Mouse (Mus musculus) spleen, adult 10 weeks (tissue): Measurements from ENCODE around the gene Slc25a48. TPM values are rescaled to one million over a fixed set of nuclear protein-coding genes. Genes with fewer than 3 reads are reported as not detected.

ENCODE experiments used
- polyA plus RNA-seq: library from polyadenylated mRNA; stranded (reverse); fragments of 350-450 nt; fragmentation: Illumina TruSeq; extraction: RNeasy Lipid Tissue Mini Kit (QIAGEN cat#74804); gene quantifications from one replicate; pipeline ENCODE4 v1.2.3, GENCODE M21; 2015; ENCODE audit warnings: low replicate concordance; ENCODE audit not compliant: insufficient read depth

Gene Slc25a48
- polyA plus RNA-seq, result not detected

GRCm38 (mm10) chr13:56438211-56439075, at the start of gene Slc25a48:
TSS of gene Slc25a48 (plus strand) at chr13:56438355.

DNA sequence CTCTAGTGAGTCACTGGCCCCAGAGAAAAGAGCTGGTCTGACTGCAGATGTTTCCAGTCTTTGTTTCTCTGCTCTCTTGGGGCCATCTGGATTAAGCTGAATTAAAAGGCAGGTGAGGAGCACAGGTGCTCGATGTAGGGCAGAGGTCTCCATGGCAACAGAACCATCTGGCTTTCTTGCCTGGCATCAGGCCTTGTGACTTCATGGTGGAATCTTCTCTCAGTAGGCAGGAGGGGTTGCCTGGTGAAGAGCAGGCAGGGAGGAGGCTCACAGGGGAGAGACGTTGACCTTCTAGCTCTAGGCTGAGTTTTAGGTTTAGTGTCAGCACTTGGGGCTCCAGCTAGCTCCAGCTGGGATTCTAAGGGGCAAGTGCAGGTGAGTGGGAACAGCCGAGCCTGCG, 11.8 kb upstream of the Slc25a48 start, which contains the start of gene Gm3045:
Gene Gm3045, plus strand, starts transcription at position 230 of the 400 bp plus-strand sequence.

DNA sequence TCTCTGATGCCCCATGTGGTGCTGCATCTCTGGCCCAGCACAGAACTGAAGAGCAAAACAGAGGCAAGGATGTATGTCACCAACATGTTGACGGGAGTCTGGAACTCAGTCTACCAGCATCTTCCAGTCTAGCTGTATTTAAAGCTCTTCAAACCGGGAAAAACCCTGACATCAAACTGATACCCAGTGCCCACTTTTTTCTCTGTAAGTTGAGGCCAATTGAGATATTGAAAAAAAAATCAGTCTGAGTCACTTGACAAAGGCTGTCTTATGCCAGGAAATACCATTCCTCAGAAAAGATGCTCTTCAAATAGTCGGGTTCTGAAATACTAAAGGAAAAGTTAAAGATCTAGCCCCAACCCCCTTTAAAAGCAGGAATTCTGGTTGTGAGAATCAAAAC, 44.0 kb downstream of the Slc25a48 start, which contains the start of gene Il9:
Gene Il9, minus strand, starts transcription at position 101 of the 400 bp plus-strand sequence.

GRCm38 (mm10) chr13:56522081-56522820, 84.1 kb downstream of the Slc25a48 start, which contains the start of gene Fbxl21:
TSS of gene Fbxl21 (plus strand) at chr13:56522472.

Other genes with a start within 250 kb of the Slc25a48 start
- gene Neurog1, start 186.2 kb upstream of the Slc25a48 start, polyA plus RNA-seq, result not detected
- not detected for gene Cxcl14, start 141.8 kb upstream of the Slc25a48 start, polyA plus RNA-seq
- gene Gm3045, start 11.8 kb upstream of the Slc25a48 start, polyA plus RNA-seq, result not detected
- gene Il9, start 43.9 kb downstream of the Slc25a48 start, polyA plus RNA-seq, result not detected
- gene Fbxl21, start 84.1 kb downstream of the Slc25a48 start, polyA plus RNA-seq, result 1.5 TPM
- not detected for gene Lect2, start 110.1 kb downstream of the Slc25a48 start, polyA plus RNA-seq
- gene Tgfbi, start 171.2 kb downstream of the Slc25a48 start, polyA plus RNA-seq, result 106 TPM